Mouse (Mus musculus) embryonic facial prominence, embryonic 10.5 days (tissue): Measurements from ENCODE around the gene Pwwp2b. TPM values are rescaled to one million over a fixed set of nuclear protein-coding genes. Genes with fewer than 3 reads are reported as not detected.

Experiments
- DNase-seq: peaks from one replicate; pipeline ENCODE4 v3.0.0-alpha.2; 2017; ENCODE audit warnings: low spot score
- H3K27ac ChIP-seq: fragments of 300-500 bp; sonication (generic); replicated peaks from 2 replicates; pipeline ENCODE4 v1.5.1; 2016; ENCODE audit warnings: mild to moderate bottlenecking
- H3K27me3 ChIP-seq: fragments of 300-500 bp; sonication (generic); replicated peaks from 2 replicates; pipeline ENCODE4 v1.6.1; 2016; ENCODE audit warnings: low read depth, mild to moderate bottlenecking; ENCODE audit not compliant: poor library complexity, severe bottlenecking
- H3K36me3 ChIP-seq: fragments of 300-500 bp; sonication (generic); replicated peaks from 2 replicates; pipeline ENCODE4 v1.6.1; 2016; ENCODE audit warnings: mild to moderate bottlenecking, moderate library complexity
- H3K4me1 ChIP-seq: fragments of 300-500 bp; sonication (generic); 2 replicates; pipeline ENCODE4 v1.6.1; 2016
- H3K4me3 ChIP-seq: fragments of 300-500 bp; sonication (generic); 2 replicates; pipeline ENCODE4 v1.5.1; 2016; ENCODE audit warnings: mild to moderate bottlenecking, moderate library complexity
- H3K9me3 ChIP-seq: fragments of 300-500 bp; sonication (generic); 2 replicates; pipeline ENCODE4 v1.6.1; 2016; ENCODE audit warnings: mild to moderate bottlenecking
- WGBS: fragments of 180-500 bp; shearing (Covaris S2); methylation state at CpG from one replicate; pipeline ENCODE4 v1.1.7; 2016; 5-methylcytosine and 5-hydroxymethylcytosine counted together
- polyA plus RNA-seq: library from polyadenylated mRNA; unstranded; fragments of >200 nt; fragmentation: Nextera tagmentation; extraction: Ambion mirVana; gene quantifications from 2 replicates; pipeline ENCODE4 v1.2.1, GENCODE M21; 2016

Pwwp2b gene
- 7.1 and 7.6 TPM in 2 replicates for polyA plus RNA-seq

DNA sequence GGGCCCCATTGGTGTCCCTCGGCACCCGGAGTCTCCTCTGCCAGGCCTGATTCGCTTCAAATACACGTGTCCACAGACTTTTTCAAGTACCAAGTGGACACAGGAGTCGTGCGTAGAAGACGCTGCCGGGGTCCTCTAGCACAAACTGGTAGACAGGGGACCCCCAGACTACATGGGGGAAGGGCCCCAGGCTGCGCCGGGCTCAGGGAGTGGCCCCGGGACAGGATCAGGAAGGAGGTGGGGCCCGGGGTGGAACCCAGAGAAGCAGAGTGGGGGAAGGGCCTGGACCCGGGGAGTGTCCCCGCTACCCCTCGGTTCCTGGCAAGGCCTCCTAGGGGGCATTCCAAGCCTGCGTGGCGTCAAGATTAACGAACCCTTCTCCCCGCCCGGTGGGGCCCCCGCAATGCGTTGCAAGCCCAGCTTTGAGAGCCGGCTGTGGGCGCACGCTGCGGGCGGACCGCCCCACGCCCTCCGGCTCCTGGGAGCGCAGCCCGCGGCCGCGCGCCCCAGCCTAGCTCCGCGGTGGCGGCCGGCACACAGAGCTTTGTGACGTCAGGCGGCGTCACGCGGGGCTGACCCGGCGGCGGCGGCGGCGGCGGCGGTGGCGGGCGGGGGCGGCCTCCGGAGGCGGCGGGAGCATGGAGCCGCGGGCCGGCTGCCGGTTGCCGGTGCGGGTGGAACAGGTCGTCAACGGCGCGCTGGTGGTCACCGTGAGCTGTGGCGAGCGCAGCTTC is at the start of gene Pwwp2b:
Gene Pwwp2b (plus strand): TSS at position 602 of the 734 bp plus-strand sequence.
- H3K27me3 ChIP-seq = peaks cover 64% of the 10 kb centered on the region
- H3K9me3 ChIP-seq = no peaks in the 10 kb centered on the region
- no peaks in the 10 kb centered on the region for H3K36me3 ChIP-seq
- H3K27ac ChIP-seq = peak within 1 kb of the TSS; percentile 92
- H3K4me3 ChIP-seq = peak within 1 kb of the TSS; percentile 80
- 2% methylated on average over 72 of the region's 72 CpGs for WGBS
- peaks cover 64% of the 10 kb centered on the region for H3K4me1 ChIP-seq
- peak; percentile 86 for DNase-seq

DNA sequence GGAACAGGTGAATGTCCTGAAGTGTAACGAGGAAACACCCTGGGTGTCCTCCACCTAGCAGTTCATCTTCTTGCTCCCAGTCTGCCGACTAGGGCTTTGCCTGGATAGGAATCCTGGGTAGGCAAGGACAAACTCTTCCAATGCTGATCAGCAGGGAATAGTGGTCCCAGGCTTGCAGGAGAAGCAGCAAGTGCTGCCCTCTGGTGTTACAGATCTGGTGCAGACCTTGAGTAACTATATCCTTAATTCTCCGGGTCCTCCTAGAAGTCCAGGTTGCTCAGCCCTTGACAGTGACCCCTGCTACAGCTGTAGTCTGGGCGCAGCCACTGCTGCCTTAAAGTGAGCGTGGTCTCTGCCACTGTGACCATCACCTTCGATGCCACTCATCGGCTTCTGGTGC is 48.2 kb upstream of the Pwwp2b start:
- Histone ChIP-seq H3K27ac (no peak overlapping the region), H3K27me3 (peaks cover 16% of the 10 kb centered on the region), H3K4me3 (no peak overlapping the region), H3K9me3 (no peaks in the 10 kb centered on the region), H3K36me3 (no peaks in the 10 kb centered on the region), H3K4me1 (no peaks in the 10 kb centered on the region)
- peak; percentile 66 for DNase-seq
- 37% methylated on average over 7 of the region's 7 CpGs for WGBS

DNA sequence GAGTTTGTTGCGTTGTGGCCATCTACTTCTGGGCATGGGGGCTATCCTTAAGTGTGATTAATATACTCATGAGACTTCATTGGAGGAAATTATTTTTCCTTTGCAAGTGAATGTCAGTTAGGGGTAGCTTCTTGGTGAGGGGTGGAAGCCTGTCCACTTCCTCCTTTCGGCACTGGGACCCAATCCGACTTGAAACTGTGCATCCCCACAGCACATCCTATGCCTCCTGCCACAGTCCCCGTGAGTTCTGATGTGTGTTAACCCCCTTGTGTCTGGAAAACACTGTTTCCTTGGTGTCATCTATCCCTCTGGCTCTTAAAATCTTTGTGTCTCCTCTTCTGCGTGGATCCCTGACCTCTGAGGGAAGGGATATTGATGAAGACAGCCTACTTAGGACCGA is 47.1 kb upstream of the Pwwp2b start:
- Histone ChIP-seq H3K4me1 (no peaks in the 10 kb centered on the region), H3K36me3 (no peaks in the 10 kb centered on the region), H3K27ac (no peak overlapping the region), H3K4me3 (no peak overlapping the region), H3K9me3 (no peaks in the 10 kb centered on the region), H3K27me3 (peaks cover 16% of the 10 kb centered on the region)
- 64% methylated on average over 6 of the region's 6 CpGs for whole genome bisulfite sequencing
- no peak for DNase-seq

DNA sequence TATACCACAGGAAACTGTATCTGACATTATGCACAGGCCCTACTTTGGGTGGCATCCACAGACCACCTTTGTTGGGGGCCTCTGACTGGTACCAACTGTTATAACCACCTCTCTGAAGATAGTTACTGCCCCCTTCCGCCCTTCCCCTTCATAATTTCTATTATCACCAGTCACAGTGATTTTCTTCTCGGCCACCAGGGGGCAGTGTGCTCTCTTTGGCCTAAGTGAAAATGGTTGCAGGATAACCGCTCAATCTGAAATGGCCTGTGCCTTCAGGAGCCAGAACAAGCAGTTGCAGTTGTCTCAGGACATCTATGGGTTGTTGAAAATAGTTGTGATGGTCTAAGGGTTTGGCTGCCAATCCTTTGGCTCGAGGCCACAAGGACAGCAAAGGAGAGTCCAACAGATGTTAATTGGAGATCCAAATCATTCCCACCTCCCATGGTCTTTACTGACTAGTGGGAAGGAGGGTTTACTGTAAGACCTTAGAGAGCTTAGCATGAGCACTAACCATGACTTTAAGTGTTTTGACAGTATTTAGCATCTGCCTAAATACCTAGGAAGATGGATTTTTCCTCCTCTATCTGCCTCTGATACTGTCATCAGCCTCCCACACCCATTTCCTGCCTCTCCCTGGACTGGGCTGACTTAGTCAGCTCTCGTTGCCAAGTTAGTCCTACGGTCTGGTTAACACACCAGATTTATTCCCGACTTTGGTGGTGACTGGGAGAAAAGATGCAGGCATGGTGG is 40.1 kb upstream of the Pwwp2b start:
- peak; percentile 75 for DNase-seq
- Histone ChIP-seq H3K4me3 (no peak overlapping the region), H3K36me3 (no peaks in the 10 kb centered on the region), H3K27me3 (peaks cover 8% of the 10 kb centered on the region; the same call in 1 of the 2 replicates), H3K9me3 (no peaks in the 10 kb centered on the region), H3K4me1 (peaks cover 14% of the 10 kb centered on the region; the same call in 1 of the 2 replicates), H3K27ac (no peak overlapping the region)
- WGBS = 36% methylated on average over 7 of the region's 7 CpGs

DNA sequence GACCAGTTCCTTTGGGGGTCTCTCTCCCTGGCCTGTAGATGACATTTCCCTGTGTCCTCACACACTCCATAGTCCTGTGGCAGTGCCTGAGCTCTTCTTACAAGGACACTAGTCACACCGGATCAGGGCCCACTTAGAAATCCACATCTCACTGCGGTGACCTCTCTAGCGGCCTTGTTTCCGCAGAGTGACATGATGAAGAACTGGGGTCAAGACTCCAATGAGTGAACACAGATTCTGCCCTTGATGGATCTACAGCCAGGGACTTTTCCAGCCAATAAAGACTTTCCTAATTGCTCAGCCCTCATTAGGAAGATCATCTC is 39.5 kb upstream of the Pwwp2b start:
- Histone ChIP-seq H3K27me3 (peaks cover 8% of the 10 kb centered on the region; the same call in 1 of the 2 replicates), H3K9me3 (no peaks in the 10 kb centered on the region), H3K27ac (no peak overlapping the region), H3K4me1 (peaks cover 19% of the 10 kb centered on the region), H3K36me3 (no peaks in the 10 kb centered on the region), H3K4me3 (no peak overlapping the region)
- 85% methylated on average over 4 of the region's 4 CpGs for WGBS
- no peak for DNase-seq

DNA sequence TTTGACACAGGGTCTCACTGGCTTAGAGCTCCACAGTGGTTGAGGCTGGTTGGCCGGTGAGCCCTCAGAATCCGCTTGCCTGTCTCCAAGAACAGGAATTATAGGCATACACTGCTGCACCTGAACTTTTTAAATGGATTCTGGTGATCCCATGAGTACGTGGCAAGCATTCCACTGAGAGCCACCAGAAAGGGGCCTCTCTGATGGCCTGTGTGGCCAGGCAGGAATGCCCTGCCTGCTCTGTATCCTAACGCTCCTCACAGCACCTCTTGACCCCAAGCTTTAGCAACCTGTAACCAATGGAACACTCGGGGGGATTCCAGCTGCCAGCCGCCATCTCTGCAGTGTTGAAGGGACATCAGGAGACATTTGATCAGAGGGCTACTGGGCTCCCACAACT is 36.5 kb upstream of the Pwwp2b start:
- no peak for DNase-seq

DNA sequence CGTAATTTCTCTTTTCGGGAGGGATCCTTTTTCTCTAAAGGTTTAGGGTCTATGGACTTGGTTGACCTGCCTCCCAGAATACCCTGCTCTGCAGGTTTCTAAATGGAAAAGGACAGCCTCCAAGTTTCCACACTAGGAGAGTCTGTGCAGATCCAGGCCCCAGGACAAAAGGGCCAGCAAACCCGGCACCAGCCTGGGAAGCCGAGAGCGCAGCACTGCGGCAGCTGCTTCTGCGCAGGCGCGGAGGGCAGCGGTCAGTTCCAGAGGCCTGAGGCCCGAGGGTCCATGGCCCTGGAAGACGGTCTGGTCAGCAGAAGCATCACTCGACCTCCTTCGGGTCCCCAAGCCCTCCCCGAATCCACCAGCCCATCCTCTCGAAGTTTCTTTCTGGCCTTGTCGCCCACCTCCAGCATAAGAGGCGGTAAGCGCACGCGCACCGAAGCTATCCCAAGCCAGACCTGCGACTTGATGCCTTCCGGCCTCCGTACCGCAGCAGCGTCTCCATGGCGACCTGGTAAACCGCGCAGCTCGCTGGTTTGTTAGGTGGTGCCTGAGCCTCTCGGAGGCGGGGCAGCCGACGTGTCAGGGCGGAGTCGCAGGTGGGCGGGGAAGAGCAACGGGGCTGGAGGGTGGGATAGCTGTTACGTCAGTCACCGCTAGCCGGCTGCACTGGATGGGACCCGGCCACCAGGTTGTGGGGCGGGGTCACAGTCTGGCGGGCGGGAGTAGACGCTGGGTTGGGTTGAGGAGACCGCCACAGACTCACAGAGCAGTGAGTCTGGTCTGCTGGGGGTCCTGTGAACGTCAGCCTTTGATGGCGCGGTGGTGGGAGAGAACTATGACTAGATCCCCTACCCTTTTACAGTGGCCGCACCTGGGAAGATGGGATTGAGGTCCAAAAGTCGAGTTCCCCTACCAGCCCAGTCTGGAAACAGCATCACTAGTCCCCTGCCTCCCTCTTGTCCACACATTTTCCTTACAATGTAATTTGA is 35.2 kb upstream of the Pwwp2b start, which contains the start of the genes Lrrc27 and Stk32c:
Gene Lrrc27 (plus strand): TSS at position 235 of the 992 bp plus-strand sequence.
Gene Stk32c (minus strand): TSS at position 554 of the 992 bp plus-strand sequence.
- DNase-seq = peak; percentile 99
- 3% methylated on average over 53 of the region's 53 CpGs for WGBS
- Histone ChIP-seq H3K9me3 (no peaks in the 10 kb centered on the region), H3K4me1 (peaks cover 26% of the 10 kb centered on the region), H3K27ac (peak within 1 kb of the TSS; percentile 97), H3K36me3 (no peaks in the 10 kb centered on the region), H3K4me3 (peak within 1 kb of the TSS; percentile 72), H3K27me3 (no peaks in the 10 kb centered on the region)

More for the DNA sequence above, 36.5 kb upstream of the Pwwp2b start:
- 82% methylated on average over 6 of the region's 6 CpGs for WGBS
- Histone ChIP-seq H3K4me1 (peaks cover 22% of the 10 kb centered on the region), H3K9me3 (no peaks in the 10 kb centered on the region), H3K4me3 (no peak overlapping the region), H3K27ac (no peak overlapping the region; the same call in 1 of the 2 replicates), H3K36me3 (no peaks in the 10 kb centered on the region), H3K27me3 (peaks cover 7% of the 10 kb centered on the region; the same call in 1 of the 2 replicates)

DNA sequence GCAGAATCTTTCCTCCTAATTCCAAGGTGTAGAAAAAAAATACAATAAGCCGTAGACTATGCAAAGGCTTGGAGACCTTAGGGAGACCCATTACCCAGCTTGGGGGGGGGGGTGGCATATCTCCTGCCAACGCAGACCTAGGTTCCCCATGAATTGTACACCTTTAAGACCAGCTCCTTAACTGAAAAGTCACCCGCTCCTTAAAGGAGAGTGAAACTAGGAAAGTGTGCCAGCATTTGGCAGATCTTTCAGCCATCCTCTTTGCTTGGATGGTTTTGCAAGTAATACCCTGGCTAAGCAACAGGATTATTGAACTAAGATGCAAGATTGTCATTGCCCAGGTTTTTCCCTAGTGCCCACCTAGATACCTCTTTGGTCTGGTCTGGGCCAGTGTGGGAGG is 34.5 kb upstream of the Pwwp2b start:
- no peaks in the 10 kb centered on the region for H3K27me3 ChIP-seq
- H3K4me1 ChIP-seq = peaks cover 33% of the 10 kb centered on the region
- 72% methylated on average over 3 of the region's 3 CpGs for WGBS
- DNase-seq = no peak
- H3K36me3 ChIP-seq = no peaks in the 10 kb centered on the region
- peak overlapping the region; percentile 97 for H3K27ac ChIP-seq
- H3K9me3 ChIP-seq = no peaks in the 10 kb centered on the region
- H3K4me3 ChIP-seq = peak overlapping the region; percentile 72

DNA sequence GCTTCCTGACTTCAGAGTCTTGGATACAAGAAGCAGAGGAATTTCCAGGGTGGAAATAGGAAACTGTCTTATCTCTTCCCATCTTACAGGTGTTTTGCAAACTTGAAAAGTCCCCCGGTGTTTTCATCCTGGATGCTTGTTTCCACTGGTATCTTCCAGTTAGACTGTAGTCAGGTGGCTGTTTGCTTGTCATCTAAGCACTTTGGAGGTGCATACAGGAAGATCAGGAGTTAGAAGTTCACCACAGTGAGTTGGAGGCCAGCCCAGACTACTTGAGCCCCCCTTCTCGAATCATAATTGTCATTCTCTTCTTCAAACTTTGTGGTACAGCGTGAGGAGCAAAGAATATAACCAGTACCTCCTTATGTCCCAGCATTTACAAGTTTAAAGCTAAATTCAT is 34.1 kb upstream of the Pwwp2b start:
- Histone ChIP-seq H3K27ac (no peak overlapping the region), H3K36me3 (no peaks in the 10 kb centered on the region), H3K9me3 (no peaks in the 10 kb centered on the region), H3K4me3 (no peak overlapping the region), H3K27me3 (no peaks in the 10 kb centered on the region), H3K4me1 (peaks cover 36% of the 10 kb centered on the region)
- 80% methylated on average over 3 of the region's 3 CpGs for WGBS
- no peak for DNase-seq

DNA sequence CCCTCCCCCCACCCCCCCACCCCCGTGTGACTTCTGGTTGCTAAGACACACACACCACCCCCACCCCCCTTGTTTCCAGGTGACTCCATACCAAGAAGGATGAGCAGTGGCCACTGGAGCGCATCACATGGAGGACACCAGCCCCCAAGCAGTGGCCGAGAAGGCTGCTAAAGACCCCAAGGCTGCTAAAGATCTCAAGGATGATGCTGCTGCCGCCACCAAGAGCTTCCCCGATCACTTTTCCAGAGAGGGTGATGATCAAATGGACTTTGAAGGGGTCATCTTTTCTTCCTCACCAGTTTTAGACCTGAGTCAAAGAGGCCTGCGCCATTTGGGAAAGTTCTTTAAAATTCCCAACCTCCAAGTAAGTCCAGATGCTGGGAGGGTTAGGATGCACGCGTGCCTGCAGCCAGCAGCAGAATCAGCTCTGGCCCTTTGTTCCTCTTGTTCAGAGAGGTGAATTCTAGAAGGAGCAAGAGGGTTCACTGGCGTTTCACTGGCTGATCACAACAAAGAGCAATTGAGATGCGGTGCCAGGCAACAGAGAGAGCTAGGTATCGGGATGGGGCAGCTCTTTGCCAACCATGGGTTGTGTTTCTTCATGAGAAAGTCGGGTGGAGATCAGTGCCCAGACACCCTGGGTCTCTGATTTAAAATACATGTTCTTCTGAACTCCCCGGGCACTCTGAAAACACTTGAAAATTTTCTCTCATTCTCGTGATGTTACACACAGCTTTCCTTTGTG is 33.5 kb upstream of the Pwwp2b start:
- H3K9me3 ChIP-seq = no peaks in the 10 kb centered on the region
- H3K4me1 ChIP-seq = peaks cover 39% of the 10 kb centered on the region
- no peak overlapping the region for H3K27ac ChIP-seq
- no peaks in the 10 kb centered on the region for H3K36me3 ChIP-seq
- H3K27me3 ChIP-seq = no peaks in the 10 kb centered on the region
- no peak for DNase-seq
- H3K4me3 ChIP-seq = no peak overlapping the region
- 78% methylated on average over 14 of the region's 14 CpGs for WGBS

DNA sequence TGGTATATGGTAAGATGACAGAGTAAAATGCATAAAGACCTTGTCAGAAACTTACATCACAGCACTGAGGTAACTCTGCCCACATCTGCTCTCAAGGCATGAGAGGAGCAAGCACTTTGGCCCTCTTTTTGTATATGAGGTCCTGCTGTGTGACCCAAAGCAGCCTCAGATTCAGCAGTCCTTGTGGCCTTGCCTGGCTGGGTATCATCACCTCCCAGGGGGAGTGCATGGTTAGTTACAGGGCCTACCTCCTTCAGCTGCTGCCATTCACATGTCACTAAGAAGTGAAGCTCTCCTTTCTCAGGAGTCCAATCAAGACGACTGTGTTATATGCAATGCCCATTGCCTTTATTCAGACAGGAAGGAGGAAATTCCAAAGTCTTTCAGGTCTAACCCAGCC is 32.8 kb upstream of the Pwwp2b start:
- Histone ChIP-seq H3K36me3 (no peaks in the 10 kb centered on the region), H3K9me3 (no peaks in the 10 kb centered on the region), H3K4me3 (no peak overlapping the region), H3K27ac (no peak overlapping the region), H3K4me1 (peaks cover 39% of the 10 kb centered on the region), H3K27me3 (no peaks in the 10 kb centered on the region)
- WGBS = 76% methylated on average over 1 of the region's 1 CpGs
- DNase-seq = no peak
